Mouse (Mus musculus): ENCODE results near the gene Adcy4.

Adcy4 gene

GRCm38 (mm10) chr14:55721076-55721475 is 62.8 kb downstream of the Adcy4 start:
- peak in 1 of 2 experiments; percentile 39 for DNase-seq (ENCODE audit: inconsistent age in 2 of 2, low spot score in 1 of 2)

GRCm38 (mm10) chr14:55720666-55721065 is 63.2 kb downstream of the Adcy4 start:
- DNase-seq (ENCODE audit: inconsistent age in 2 of 2, low spot score in 1 of 2), result no peak

GRCm38 (mm10) chr14:55719737-55720136 is 64.2 kb downstream of the Adcy4 start:
- no peak for DNase-seq (ENCODE audit: inconsistent age in 2 of 2, low spot score in 1 of 2)
